Mouse (Mus musculus): ENCODE measurements around the gene Dirc2.

- TF ChIP-seq CTCF (IDR thresholded peaks at IDR 0.05; ENCODE audit: low read depth) (peak; percentile 100), EP300 (IDR thresholded peaks at IDR 0.05; ENCODE audit: low read depth) (no peak)
These were observed 48.3 kb upstream of the Dirc2 start for GRCm38 (mm10) chr16:35817255-35818089.
